ENCODE assay signal across 28 mouse cellular contexts in the genomic region with DNA sequence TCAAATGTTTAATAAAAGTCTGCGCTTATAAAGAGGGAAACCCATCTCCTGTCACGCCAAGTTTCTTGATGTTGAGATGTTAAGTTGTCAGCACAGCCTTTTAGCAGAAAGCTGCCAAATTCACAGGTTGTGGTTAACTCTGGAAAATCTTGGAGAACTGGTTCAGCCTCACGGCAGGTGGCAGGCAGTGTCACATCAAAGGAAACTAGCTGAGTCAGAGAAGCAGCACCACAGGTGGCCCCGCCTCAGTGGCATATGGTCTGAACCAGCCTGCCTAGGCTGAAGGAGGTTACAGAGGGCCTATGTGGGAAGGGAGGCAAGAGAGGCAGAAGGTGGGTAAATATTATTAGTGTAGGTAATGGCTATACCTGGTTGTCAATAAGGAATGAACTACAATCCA.
DNase-seq lines count a peak whose midpoint lies in the region; ATAC-seq and TF ChIP-seq lines count a peak whose summit lies in the region.
"Had no signal": no experiment of that assay in that cellular context is flagged by ENCODE, and none has a peak within 500 bp of the region (broad histone marks: within the 10 kb centered on the region; RNA-seq: fewer than 3 reads in every experiment).

No protein-coding gene starts in this region.

- no peak overlapping the region for H3K9ac ChIP-seq in lung, embryonic 14.5 days
- H3K9ac ChIP-seq in ES-E14 (ENCODE audit: insufficient read depth, low read depth, low read length, poor library complexity, severe bottlenecking), result no peak overlapping the region
- H3K9ac ChIP-seq in forebrain, embryonic 11.5 days (ENCODE audit: low read length), result no peak overlapping the region
- H3K9ac ChIP-seq: embryonic facial prominence, embryonic 12.5 days; heart, embryonic 13.5 days; hindbrain, embryonic 15.5 days; liver, embryonic 15.5 days; lung, embryonic 15.5 days; midbrain, embryonic 13.5 days; stomach, embryonic 15.5 days had no signal

- no peaks in the 10 kb centered on the region for H3K27me3 ChIP-seq in lung, embryonic 14.5 days (ENCODE audit: insufficient read depth, low read length)
- no peaks in the 10 kb centered on the region for H3K27me3 ChIP-seq in thymus, adult 2 months (ENCODE audit: control insufficient read depth, insufficient read depth, low read length)
- H3K27me3 ChIP-seq in forebrain, embryonic 11.5 days (ENCODE audit: control insufficient read depth, insufficient read depth, low read length), result no peaks in the 10 kb centered on the region
- H3K27me3 ChIP-seq: embryonic facial prominence, embryonic 12.5 days; heart, embryonic 13.5 days; hindbrain, embryonic 15.5 days; liver, embryonic 15.5 days; lung, embryonic 15.5 days; midbrain, embryonic 13.5 days; stomach, embryonic 15.5 days had no signal

- in situ Hi-C loops in ES-E14 (cut with MboI; ENCODE audit: low sequenced_read_pairs in 2 of 2, unreplicated experiment in 2 of 2), result no loop called here

- H3K36me3 ChIP-seq in lung, embryonic 14.5 days (ENCODE audit: insufficient read depth), result no peaks in the 10 kb centered on the region
- H3K36me3 ChIP-seq in ES-E14 (ENCODE audit: control insufficient read depth, insufficient read depth, low read length, poor library complexity, severe bottlenecking), result no peaks in the 10 kb centered on the region
- no peaks in the 10 kb centered on the region for H3K36me3 ChIP-seq in thymus, adult 2 months (ENCODE audit: control insufficient read depth, insufficient read depth, low read length)
- no peaks in the 10 kb centered on the region for H3K36me3 ChIP-seq in forebrain, embryonic 11.5 days (ENCODE audit: control insufficient read depth, insufficient read depth, low read length)
- H3K36me3 ChIP-seq: embryonic facial prominence, embryonic 12.5 days; forebrain, embryonic 10.5 days; heart, embryonic 13.5 days; hindbrain, embryonic 10.5 days; hindbrain, embryonic 15.5 days; liver, embryonic 15.5 days; lung, embryonic 15.5 days; midbrain, embryonic 13.5 days; stomach, embryonic 15.5 days had no signal

- 44% methylated on average over 4 of the region's 4 CpGs for WGBS in lung, embryonic 14.5 days
- WGBS in thymus, adult 2 months, result 51% methylated on average over 4 of the region's 4 CpGs
- WGBS in forebrain, embryonic 11.5 days, result 68% methylated on average over 4 of the region's 4 CpGs

- no peaks in the 10 kb centered on the region for H3K4me1 ChIP-seq in lung, embryonic 14.5 days (ENCODE audit: insufficient read depth)
- no peaks in the 10 kb centered on the region for H3K4me1 ChIP-seq in ES-E14 (ENCODE audit: control insufficient read depth in 2 of 2, insufficient read depth in 2 of 2, low read length in 2 of 2, poor library complexity in 1 of 2)
- H3K4me1 ChIP-seq in thymus, adult 2 months (replicated peaks; ENCODE audit: control insufficient read depth, insufficient read depth, low read length), result no peaks in the 10 kb centered on the region
- no peaks in the 10 kb centered on the region for H3K4me1 ChIP-seq in forebrain, embryonic 11.5 days (replicated peaks; ENCODE audit: control insufficient read depth, insufficient read depth, low read length)
- H3K4me1 ChIP-seq: embryonic facial prominence, embryonic 12.5 days; forebrain, embryonic 10.5 days; heart, embryonic 13.5 days; hindbrain, embryonic 10.5 days; hindbrain, embryonic 15.5 days; liver, embryonic 15.5 days; lung, embryonic 15.5 days; midbrain, embryonic 13.5 days; stomach, embryonic 15.5 days had no signal

- H3K4me2 ChIP-seq in lung, embryonic 14.5 days, result no peak overlapping the region
- no peak overlapping the region for H3K4me2 ChIP-seq in forebrain, embryonic 11.5 days (ENCODE audit: low read depth, low read length, severe bottlenecking)
- H3K4me2 ChIP-seq: embryonic facial prominence, embryonic 12.5 days; heart, embryonic 13.5 days; hindbrain, embryonic 15.5 days; liver, embryonic 15.5 days; lung, embryonic 15.5 days; midbrain, embryonic 13.5 days; stomach, embryonic 15.5 days had no signal

- intact Hi-C loops in left cerebral cortex, adult 2 months (cut with DNase I), result no loop called here
- intact Hi-C loops in heart, postnatal 25 days (cut with DNase I), result no loop called here

- DNase-seq in lung, embryonic 14.5 days, result peak; percentile 6
- DNase-seq in lung, postnatal 10 days, result no peak
- DNase-seq in ES-E14 (ENCODE audit: low read depth, low spot score), result no peak
- DNase-seq in thymus, adult 2 months, result peak; percentile 34
- peak; percentile 21 to 60 for DNase-seq in thymus, postnatal 36 days
- DNase-seq in left cerebral cortex, adult 2 months (ENCODE audit: extremely low spot score in 1 of 2, low spot score in 2 of 2), result no peak
- DNase-seq in forebrain, embryonic 11.5 days (ENCODE audit: low spot score), result no peak
- no peak for DNase-seq in heart, postnatal 25 days (ENCODE audit: low spot score)
- DNase-seq: adrenal gland, postnatal 10 days; cerebellum, adult 9-10 months; cerebellum, postnatal 36 days; heart, adult 2 months; heart, postnatal 10 days; kidney, adult 2 months; kidney, postnatal 4 days had no signal

- no peak overlapping the region for H3K4me3 ChIP-seq in lung, embryonic 14.5 days (ENCODE audit: low read depth, low read length)
- no peak overlapping the region for H3K4me3 ChIP-seq in ES-E14 (ENCODE audit: insufficient read depth in 1 of 2, low read depth in 1 of 2, low read length in 2 of 2, poor library complexity in 1 of 2, severe bottlenecking in 1 of 2)
- no peak overlapping the region for H3K4me3 ChIP-seq in thymus, adult 2 months (ENCODE audit: control insufficient read depth, insufficient read depth, low read length)
- no peak overlapping the region for H3K4me3 ChIP-seq in left cerebral cortex, adult 2 months
- H3K4me3 ChIP-seq in forebrain, embryonic 11.5 days (ENCODE audit: low read depth, low read length), result no peak overlapping the region
- H3K4me3 ChIP-seq: embryonic facial prominence, embryonic 12.5 days; forebrain, embryonic 10.5 days; heart, adult 2 months; heart, embryonic 13.5 days; hindbrain, embryonic 10.5 days; hindbrain, embryonic 15.5 days; liver, embryonic 15.5 days; lung, embryonic 15.5 days; midbrain, embryonic 13.5 days; stomach, embryonic 15.5 days had no signal

- no peaks in the 10 kb centered on the region for H3K9me3 ChIP-seq in lung, embryonic 14.5 days (ENCODE audit: low read depth, low read length)
- H3K9me3 ChIP-seq in ES-E14 (ENCODE audit: control insufficient read depth, insufficient read depth, low read depth, low read length), result peaks cover under 1% of the 10 kb centered on the region; the same call in 1 of the 2 replicates
- no peaks in the 10 kb centered on the region for H3K9me3 ChIP-seq in forebrain, embryonic 11.5 days (ENCODE audit: control insufficient read depth, low read length)
- H3K9me3 ChIP-seq: embryonic facial prominence, embryonic 12.5 days; forebrain, embryonic 10.5 days; heart, embryonic 13.5 days; hindbrain, embryonic 10.5 days; hindbrain, embryonic 15.5 days; liver, embryonic 15.5 days; lung, embryonic 15.5 days; midbrain, embryonic 13.5 days; stomach, embryonic 15.5 days had no signal

- no peak for ATAC-seq in lung, embryonic 14.5 days (ENCODE audit: insufficient read depth)
- ATAC-seq in forebrain, embryonic 11.5 days (replicated peaks; ENCODE audit: low FRiP score), result no peak
- ATAC-seq: forebrain, embryonic 16.5 days; inflammation-experienced regulatory T-cells, adult 6 months; midbrain, embryonic 13.5 days had no signal

- H3K27ac ChIP-seq in lung, embryonic 14.5 days (ENCODE audit: low read depth), result no peak overlapping the region
- H3K27ac ChIP-seq in ES-E14 (ENCODE audit: insufficient read depth, low read depth, low read length, poor library complexity, severe bottlenecking), result no peak overlapping the region
- H3K27ac ChIP-seq in thymus, adult 2 months (ENCODE audit: control insufficient read depth, insufficient read depth, low read length), result no peak overlapping the region
- H3K27ac ChIP-seq in left cerebral cortex, adult 2 months, result no peak overlapping the region
- no peak overlapping the region for H3K27ac ChIP-seq in forebrain, embryonic 11.5 days (ENCODE audit: low read depth, low read length)
- H3K27ac ChIP-seq: embryonic facial prominence, embryonic 12.5 days; forebrain, embryonic 10.5 days; heart, adult 2 months; heart, embryonic 13.5 days; hindbrain, embryonic 10.5 days; hindbrain, embryonic 15.5 days; kidney, postnatal 0 days; liver, embryonic 15.5 days; lung, embryonic 15.5 days; macrophage; midbrain, embryonic 13.5 days; stomach, embryonic 15.5 days had no signal

- no peak for TF ChIP-seq POLR2A in thymus, adult 2 months (IDR thresholded peaks at IDR 0.05; ENCODE audit: control insufficient read depth, extremely low read depth, insufficient read depth, low read length, poor library complexity)

- TF ChIP-seq CTCF in lung, embryonic 14.5 days (IDR thresholded peaks at IDR 0.05; ENCODE audit: low read depth), result no peak
- TF ChIP-seq CTCF in thymus, adult 2 months (IDR thresholded peaks at IDR 0.05; ENCODE audit: borderline replicate concordance, control insufficient read depth, extremely low read depth, insufficient read depth, low read length, poor library complexity), result no peak
- TF ChIP-seq CTCF in left cerebral cortex, adult 2 months (IDR thresholded peaks at IDR 0.05), result no peak

TF ChIP-seq in ES-E14, 5 proteins besides CTCF, POLR2A, EP300 and RAD21:
- no peak for TF ChIP-seq ZC3H11A (IDR thresholded peaks at IDR 0.05; ENCODE audit: borderline replicate concordance, low read depth, low read length)
- 0 out of 2 replicates have a peak, but pooled peaks have one; percentile 24 for TF ChIP-seq MAFK (IDR thresholded peaks at IDR 0.05; ENCODE audit: insufficient read depth, low read depth, low read length)

Comparison
In these comparisons a context has a peak if more than half of its experiments do, and no peak if none do; other contexts are left out.
1. DNase-seq: peak in lung, embryonic 14.5 days (single experiment), thymus, adult 2 months (single experiment) and thymus, postnatal 36 days (2 of 2); none in lung, postnatal 10 days (single experiment), ES-E14 (single experiment), left cerebral cortex, adult 2 months (0 of 2), forebrain, embryonic 11.5 days (single experiment) and heart, postnatal 25 days (single experiment).